Mouse (Mus musculus): ENCODE measurements around the gene Rbms3. TPM values are rescaled to one million over a fixed set of nuclear protein-coding genes. Genes with fewer than 3 reads are reported as not detected.
A peak's percentile ranks its signal among the peaks of the same experiment; 100 is the strongest.

Gene Rbms3
- total RNA-seq, 2 experiments from 2014 or later: 14.1 to 15.4 TPM

DNA sequence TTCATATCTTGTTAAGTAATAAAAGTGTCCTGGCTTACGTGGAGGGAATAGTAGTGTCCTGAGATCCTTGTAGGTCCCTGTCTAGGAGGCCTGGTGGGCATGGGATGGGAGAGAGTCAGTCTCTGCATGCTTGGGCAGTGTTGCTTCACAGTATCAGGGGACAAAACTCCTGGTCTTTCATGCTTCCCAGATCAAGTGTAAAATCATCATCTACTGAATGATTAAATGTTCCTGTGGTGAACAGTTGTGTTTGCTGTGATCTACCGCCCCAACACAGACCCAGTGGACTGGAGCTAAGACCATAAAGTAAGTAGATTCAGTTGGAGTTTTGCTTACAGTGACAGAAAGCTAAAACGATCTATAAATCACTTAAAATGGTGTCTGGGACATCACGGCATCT lies 654.4 kb downstream of the Rbms3 start:
- DNase-seq: no peak

DNA sequence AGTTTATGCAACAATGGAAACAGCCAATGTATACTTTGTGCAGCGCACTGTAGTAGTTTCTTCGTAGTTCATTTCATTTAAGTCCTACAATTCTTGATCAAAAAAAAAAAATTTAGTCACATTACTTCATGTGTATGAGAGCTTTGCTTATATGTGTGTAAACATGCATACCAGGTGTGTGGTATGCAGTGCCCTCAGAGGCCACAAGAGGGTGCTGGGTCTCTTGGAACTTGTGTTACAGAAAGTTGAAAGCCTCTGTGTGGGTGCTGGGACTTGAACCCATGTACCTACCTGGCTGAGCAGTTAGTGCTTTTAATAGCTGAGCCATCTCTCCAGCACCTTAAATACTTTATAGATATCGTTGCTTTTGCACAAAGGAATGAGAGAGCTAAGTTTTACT lies 655.6 kb downstream of the Rbms3 start:
- DNase-seq: no peak

DNA sequence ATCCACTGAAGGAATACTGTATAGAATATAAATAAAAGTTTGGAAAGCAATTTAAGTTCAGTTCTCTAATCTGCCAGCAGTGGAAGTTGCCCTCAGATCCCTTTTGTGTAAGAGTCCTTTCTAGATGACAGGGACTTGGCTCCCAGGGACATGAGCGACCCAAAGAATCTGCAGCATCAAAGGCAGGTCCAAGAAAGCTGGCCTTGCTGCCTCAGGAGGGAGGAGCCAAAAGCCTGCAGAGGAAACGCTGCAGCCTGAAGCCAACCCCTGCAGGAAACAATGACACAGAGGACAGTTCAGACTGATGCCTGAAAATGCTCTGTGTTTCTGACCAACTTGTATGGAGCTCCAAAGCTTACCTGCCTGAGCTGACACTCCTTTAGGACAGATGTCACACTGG lies 656.1 kb downstream of the Rbms3 start:
- no peak for DNase-seq

DNA sequence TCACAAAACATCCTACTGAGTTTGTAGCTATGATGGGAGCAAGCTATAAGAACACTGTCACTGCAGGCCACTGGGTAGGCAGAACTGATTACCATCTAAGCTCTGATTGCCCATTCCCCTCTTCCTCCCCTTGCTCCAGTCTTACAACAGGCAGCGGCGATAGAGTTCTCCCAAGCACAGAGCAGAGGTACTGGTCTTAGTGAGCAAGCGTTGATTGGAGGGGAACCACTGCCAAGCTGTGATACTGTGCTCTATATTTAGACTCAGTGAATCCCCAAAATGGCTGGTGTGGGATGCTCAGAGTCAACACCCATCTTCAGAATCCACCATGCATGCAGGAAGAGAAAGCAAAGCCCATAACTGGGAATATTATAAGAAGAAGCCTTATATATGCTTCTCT lies 662.4 kb downstream of the Rbms3 start:
- no peak for DNase-seq

DNA sequence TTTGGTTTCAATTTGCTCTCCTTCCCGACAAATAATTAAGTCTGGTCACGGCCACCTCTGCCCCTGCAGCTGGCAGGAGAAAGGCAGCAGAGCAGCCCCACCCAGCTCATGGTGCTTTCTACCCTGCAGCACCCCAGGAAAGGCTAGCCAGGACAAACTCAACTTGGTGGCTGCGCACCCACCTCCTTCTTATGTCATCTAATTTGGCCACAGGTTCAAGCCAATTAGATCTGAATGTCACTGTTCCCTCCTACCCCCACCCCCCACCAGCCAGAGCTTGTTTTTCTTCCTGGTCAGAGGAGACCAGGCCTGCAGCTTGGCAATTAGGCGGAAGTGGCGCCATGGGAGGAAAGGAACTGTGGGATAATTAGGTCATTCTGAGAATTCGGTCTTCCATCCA lies 664.0 kb downstream of the Rbms3 start:
- no peak for DNase-seq

DNA sequence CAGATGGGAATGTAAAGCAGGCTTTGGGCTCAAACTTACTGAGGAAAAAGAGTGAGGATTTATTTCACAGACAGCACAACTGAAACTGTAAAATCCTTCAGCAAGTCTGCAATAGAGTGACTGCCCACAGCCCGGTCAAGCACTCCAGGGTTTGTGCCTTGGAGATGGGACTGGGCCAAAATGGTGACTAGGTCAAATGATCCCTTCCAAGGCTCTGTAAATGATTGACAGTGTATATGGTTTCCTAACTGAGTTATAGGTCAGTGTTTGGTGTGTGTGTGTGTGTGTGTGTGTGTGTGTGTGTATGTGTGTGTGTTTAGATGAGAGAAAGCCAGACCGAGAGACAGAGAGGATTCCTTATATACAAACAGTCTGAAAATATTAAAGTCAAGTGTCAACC lies 673.6 kb downstream of the Rbms3 start:
- no peak for DNase-seq

DNA sequence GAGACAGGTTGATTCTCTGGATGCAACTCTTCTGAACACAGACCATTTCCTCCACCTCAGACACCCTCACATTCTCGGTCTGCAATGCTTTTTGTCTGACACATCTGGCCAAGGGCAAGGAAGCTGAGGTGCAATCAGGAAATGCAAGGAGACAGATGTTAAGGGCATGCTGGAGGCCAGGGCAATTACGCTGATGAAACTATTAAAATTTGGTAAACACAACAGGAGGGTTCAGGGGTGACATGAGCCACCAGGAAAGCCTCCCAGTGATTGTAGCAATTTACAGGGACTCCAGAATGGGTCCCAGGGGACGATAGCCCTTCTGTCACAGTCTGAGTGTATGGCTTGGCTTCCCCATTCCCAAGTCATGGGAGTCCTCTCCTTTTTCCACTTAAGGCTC lies 681.5 kb downstream of the Rbms3 start:
- no peak for DNase-seq

DNA sequence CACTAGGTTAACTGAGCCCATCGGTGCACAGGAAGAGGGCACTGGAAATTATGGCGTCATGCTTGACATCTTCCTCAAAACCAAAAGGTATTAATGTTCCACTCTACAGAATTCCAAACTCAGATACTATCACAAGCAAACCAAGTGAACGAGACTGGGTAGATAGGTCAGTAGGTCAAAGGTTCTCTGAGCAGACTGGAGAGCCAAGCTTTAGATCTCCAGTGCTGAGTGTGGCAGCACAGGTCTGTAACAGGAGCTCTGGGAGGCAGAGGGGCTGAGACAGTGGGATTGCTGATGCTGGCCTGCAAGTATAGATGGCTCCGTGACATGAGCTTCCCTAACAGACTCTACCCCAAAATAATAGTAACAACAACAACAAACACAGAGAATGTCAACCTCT lies 682.3 kb downstream of the Rbms3 start:
- no peak for DNase-seq

DNA sequence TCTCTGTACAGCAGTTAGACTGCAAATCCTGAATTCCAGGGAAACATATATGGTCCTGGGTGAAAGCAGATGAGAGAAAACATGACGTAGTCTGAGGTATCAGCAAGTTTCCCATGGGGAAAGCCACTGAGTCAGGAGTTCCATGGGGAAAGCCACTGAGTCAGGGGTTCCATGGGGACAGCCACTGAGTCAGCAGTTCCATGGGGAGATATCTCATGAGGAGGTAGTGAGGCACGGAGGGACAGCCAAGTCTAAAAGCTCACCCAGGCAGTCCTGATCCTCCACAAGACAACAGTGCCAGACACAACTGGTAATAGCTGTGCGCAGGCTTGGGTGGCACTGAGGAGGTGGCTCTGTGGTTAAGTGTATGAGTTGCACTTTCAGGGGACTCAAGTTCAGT lies 682.9 kb downstream of the Rbms3 start:
- DNase-seq: no peak

DNA sequence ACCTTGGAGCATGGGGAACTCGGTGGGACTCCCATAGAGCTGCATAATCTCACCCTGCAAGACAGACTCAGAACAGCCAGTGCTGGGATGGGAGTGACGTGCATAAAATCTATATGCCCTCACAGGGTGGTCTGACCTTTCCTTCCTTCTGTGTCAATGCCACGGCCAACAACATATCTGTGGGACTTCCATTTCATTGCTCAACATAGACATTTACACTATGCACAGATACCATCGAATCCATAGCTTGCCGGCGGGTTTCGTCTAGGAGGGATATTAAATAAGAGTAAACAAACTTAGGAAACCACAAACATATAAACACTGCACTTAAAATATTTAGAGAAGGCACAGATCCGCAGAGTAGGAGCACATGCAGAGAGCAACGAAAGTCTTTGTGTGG lies 684.0 kb downstream of the Rbms3 start:
- DNase-seq: no peak

DNA sequence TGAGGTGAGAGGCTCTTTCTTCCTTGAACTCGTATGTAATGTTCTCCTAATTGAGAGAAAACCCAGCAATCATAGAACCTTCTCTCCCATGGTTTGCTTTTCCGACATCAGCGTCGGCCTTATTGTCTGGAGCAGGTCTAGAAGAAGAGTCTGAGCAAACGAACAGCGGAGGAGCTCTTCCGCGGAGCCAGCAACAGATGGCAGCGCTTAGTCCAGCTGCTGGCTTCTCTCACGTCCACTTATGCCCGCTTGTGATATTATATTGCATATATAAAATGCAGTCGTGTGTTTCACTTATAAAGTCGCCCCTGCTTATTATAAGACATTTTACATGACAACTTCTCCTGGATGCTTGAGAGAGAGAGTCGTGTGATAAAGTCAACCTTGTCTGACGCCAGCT lies 685.8 kb downstream of the Rbms3 start:
- no peak for DNase-seq

DNA sequence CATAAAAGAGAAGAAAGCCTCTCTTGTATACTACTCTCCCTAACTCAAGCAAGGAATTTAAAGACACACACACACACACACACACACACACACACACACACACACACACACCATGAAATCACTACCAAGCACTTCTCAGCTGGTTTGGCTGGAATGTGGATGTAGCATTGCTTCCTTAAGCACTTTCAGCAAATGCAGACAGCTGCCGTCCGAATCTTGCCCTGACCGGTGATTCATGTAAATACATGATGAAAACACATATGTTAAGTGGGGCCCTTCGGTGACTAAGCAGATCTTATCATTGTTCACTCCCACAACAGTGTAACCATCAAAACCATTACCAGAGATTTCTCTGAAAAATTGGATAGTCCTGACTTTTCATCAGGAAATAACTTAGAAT lies 688.6 kb downstream of the Rbms3 start:
- no peak for DNase-seq

DNA sequence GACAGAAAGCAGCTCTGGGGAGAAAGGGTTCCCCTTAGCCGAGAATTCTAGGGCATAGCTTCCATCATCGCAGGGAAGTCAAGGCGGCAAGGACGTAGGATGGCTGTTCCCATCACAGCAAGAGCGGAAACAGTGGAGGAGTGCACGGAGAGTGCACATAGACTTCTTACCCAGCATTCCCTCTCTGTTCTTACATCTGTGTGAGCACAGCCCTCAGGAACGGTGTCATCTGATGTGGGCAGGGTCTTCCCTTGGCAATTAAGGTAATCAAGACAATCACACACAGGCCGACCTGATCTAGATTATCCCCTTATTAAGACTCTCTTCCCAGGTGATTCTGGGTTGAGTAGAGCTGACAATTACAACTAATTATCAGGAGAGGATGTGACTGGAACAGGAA lies 689.0 kb downstream of the Rbms3 start:
- DNase-seq: no peak

DNA sequence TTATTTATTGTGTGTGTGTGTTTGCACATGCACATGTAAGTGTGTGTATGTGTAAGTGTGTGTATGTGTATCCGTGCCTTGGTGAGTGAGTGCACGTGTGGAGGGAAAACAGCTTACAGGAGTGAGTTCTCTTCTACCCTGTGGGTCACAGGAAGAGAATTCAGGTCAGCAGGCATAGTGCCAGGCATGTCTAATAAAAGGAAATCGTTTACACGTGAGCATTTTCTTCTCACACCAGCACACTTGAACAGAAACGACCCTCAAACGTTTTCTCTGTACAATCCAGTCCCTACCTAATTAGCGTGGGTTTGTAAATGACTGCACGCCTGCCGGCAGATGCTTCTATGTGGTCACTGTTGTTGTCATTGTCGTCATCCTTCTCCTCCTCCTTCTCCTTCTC lies 701.4 kb downstream of the Rbms3 start:
- DNase-seq: no peak

DNA sequence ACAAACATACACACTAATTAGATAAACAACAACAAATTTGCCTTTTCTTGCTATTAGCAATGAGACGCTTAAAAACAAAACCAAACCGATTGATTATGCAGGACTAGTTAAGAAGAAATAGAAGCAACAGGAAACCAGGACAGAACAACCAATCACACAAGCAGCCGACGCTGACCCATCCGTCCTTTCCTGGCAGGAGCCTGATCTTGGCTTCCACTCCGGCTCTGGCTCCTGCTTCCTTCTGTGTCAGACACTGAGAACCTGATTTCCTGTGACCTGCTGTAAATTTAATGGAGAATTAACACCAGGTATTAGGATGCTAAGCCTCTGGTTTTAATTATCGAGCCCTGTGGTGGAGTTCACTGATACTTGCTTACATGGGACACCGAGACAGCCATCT lies 706.6 kb downstream of the Rbms3 start:
- no peak for DNase-seq

DNA sequence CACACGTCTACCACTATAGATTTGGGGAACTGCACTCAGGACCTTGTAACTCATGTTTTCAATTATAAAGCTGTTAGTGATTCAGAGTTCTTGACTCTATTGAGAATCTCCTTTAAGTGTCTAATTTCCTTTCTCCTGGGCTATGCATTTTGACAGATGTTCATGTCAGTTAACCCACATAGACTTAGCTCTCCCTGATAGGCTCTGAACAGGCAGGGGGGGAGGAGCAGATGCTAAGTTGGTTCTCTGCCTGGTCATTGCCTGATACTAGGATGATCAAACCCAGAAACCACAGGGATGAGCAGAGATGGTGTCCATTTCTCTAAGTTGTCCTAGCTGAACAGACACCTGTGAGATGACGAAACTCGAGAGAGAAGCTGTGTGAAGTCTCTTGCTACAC lies 707.2 kb downstream of the Rbms3 start:
- no peak for DNase-seq

DNA sequence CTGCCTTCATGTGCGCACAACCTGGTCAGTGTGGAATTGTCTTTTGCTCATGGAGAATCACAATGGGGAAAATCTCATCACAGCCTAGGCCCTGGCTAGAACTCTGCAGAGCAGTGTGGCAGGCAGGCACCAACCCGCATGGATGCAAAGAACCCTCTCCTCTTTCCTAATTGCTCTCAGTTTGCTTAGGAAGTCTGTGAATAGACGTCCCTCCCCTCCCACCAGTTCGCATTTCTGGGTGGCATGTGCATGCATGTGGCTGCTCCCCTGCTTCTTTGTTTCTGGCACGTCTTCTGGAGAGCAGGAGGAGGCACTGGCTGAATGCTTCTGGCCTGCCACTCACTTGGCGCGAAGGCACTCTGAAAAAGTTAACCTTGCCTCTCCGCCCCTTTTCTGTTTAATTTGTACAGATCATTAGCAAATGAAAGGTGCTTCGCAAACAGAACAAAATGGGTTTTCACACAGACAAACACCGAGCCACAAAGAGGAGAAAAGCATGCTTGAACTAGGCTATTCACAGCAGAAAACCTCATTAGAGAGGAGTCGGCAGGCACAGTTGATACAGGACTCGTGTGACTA lies 710.2 kb downstream of the Rbms3 start:
- peak; percentile 4 to 21 for DNase-seq

DNA sequence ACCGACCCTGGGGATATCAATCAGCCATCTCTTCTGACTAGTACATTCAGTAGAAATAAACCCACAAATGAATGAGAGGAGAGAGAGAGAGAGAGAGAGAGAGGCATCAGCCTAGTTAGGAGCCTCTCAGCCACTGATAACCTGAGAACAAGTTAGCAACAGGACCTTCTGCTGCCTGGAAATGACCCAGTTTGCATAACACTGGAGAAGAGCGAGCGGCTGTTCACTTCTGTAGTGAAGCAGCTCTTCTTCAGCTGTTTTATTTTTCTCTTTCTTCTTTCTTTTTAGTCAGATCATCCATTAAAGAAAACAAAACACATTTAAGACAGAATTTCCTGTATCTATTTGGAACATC lies 717.2 kb downstream of the Rbms3 start:
- no peak for DNase-seq

DNA sequence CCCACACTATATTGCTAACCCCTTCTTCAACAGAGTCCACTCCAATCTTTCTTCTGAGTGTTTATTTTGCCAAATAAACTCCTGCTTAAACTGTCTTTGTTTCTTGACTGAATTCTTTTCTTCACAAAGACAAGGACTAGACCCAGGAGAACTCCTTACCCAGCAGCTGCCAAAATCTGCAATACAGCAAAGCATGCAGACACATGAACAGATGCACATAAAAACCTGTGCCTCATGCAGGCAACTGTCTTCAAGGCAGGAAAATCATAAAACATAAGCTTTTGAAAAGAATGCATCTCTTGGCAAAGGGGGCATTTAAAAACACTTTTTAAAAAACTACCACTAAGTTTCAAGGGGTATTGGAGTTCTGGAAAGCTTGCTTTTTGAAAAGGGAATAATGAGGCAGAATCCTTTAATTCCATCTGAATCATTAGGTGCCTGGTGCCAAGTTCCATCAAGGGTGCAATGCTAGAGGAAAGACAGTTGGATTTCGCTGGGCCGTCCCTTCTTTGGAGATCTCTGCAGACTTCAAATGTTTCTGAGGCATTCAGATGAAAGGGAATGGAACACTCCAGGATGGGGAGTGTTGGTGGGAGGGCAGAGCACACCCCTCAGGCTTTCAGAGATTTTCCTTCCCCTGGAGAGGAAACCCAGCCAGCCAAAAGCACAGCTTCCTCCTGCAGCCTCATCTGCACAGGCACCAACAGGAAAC lies 717.8 kb downstream of the Rbms3 start:
- DNase-seq: no peak

DNA sequence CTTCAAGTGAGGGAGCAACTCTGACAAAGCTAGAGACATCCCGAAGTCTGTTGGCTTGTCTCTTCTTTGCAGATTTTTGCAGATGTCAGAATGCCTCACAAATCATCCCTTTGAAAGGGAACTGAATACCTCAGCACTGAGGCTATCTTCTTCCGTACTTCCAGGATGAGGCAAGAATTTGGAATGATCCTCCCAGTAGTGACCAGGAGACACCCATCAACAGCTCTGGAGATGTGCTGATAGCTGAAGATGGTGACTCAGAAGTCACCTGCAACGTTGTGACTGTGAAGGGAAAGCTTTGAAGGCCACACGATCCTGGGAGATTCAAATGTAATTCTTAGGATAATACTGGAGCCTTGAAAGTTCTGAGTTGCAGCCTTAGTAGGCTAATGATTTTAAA lies 720.2 kb downstream of the Rbms3 start:
- no peak for DNase-seq

DNA sequence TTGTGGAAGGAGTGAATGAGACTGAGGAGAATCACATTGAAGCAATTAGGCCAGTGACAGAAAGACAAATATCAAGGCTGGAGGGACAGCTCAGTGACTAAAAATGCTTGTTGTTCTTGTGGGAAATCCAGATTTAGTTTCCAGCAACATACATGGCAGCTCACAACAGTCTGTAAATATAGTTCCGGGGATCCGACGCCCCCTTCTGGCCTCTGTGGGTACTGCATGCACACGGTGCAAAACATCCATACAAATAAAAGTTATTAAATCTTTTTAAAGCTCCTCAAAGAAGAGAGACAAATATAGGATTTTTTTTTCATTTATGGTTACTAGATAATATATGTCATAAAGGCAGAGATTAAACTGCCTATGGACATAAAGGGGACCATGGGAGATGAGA lies 722.8 kb downstream of the Rbms3 start:
- no peak for DNase-seq

DNA sequence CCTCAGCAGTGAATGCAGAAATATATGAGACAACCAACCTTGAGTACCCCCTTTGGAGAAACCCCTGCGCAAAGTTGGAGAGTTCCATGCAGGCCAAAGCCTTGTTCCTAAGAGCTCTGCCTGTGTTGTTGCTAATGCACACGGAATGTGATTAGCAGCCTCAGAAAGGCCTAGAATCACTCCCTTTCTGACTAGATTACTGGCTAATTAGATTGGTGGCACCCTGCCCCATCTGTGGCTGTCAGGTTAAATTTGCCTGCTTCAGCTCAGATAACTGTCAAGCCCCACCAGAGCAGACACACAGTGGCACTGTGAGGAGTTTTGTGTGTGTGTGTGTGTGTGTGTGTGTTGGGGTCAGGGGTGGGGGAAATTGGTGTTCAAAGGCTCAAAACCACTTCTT lies 724.1 kb downstream of the Rbms3 start:
- no peak for DNase-seq

DNA sequence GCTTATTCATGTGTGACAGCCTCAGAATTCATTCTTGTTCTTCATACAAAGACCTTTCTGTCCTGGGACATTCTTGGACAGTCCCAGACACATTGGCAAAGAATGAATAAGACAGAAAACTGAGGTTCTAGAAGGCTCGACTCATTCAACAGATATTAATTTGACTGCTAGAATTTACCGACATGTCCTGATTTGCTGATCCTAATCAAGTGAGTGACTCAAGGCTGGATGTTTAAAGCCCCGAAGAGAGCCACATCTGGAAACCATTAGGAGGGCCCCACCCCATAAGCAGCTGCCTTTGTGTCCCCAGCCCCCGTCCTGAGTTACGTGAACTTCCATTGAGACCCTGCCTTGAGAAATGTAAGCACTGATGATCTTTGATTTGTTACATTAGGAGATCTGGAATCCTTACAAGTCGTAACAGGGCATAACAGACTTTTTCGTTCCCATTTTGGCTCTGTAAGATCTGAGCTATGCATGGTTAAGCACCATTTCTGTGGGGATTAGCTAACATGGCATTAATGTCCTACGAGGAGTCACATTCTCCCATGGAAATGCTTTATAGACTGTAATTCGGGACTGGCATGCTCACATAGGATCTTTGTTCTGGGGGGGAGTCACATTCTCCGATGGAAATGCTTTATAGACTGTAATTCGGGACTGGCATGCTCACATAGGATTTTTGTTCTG lies 726.3 kb downstream of the Rbms3 start:
- DNase-seq: no peak

DNA sequence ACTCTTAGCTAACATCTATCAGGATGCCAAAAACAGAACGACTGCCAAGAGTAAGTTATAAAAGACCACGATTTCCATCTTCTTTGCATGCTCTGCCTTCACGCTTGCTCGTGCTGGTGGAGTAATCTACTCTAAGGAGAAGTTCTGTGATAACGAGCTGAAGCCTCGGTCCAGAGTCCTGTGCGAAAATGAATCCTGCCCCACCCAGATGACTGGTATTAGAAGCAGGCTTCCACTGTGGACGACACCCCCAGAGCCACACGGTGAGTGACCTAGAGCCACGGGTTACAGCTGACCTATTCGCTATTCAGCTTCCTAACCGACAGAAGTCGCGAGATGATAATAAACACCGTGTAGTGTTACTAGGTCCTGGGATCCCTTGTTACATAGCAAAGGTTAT lies 730.3 kb downstream of the Rbms3 start:
- no peak for DNase-seq

Measured in layer of hippocampus, postnatal 36 days (tissue).